Mouse (Mus musculus): ENCODE measurements around the gene Slc29a4. TPM values are rescaled to one million over a fixed set of nuclear protein-coding genes. Genes with fewer than 3 reads are reported as not detected.

The Slc29a4 gene
- polyA plus RNA-seq, 1 experiment from 2014 or later: 1.3 TPM

DNA sequence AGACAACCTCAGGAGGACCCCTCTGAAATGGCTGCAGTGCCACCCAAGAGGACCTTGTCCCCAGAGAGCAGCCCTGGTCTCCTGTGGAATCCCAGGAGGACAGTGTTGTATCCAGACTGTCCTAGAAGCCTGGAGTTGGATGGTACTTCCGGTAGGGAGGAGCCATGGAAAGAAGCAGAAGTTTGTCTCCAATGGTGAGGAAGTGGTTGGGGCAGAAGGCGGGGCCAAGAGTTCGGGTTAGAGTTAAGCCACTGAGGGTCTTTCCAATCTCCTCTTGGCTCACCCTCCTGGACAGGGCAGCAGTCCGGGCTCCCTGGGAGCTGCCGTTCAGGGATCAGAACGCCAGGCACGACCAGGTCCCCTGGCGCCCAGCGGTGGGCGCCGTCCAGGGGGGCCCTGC, 72.0 kb downstream of the Slc29a4 start:
- no peak overlapping the region for H3K27ac ChIP-seq (ENCODE audit: low read depth, low read length)
- DNase-seq (ENCODE audit: low spot score) (no peak), ATAC-seq (replicated peaks; ENCODE audit: low FRiP score) (no peak)
- H3K36me3 ChIP-seq (ENCODE audit: control insufficient read depth, insufficient read depth, low read length): peaks cover 9% of the 10 kb centered on the region
- H3K4me1 ChIP-seq (replicated peaks; ENCODE audit: control insufficient read depth, insufficient read depth, low read length): peaks cover 1% of the 10 kb centered on the region; the same call in 1 of the 2 replicates
- H3K9me3 ChIP-seq (ENCODE audit: control insufficient read depth, low read length): no peaks in the 10 kb centered on the region
- no peaks in the 10 kb centered on the region for H3K27me3 ChIP-seq (replicated peaks; ENCODE audit: control insufficient read depth, insufficient read depth, low read length)
- H3K4me3 ChIP-seq (ENCODE audit: low read depth, low read length): no peak overlapping the region
- no peak overlapping the region for H3K4me2 ChIP-seq
- H3K9ac ChIP-seq (ENCODE audit: low read depth, low read length): no peak overlapping the region
- WGBS: 63% methylated on average over 11 of the region's 11 CpGs

DNA sequence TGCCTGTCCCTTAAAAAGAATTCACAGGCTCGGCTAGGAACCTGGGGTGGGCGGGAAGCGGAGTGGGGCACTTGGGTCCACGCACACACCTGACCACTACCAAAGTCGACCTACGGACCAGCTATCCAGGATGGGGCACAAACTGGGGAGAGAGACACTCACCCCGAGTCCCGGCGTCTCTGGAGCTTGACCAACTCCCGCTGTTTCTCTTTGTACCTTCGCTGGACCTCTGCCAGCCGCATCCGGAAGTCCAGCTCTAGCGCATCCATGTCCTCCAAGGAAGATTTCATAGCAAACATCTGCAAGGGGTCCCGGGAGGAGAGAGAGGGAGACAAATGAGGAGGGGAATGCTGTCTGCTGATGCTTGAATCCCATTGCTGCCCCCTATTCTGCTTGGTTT, 72.6 kb downstream of the Slc29a4 start:
- Histone ChIP-seq H3K4me1 (replicated peaks; ENCODE audit: control insufficient read depth, insufficient read depth, low read length) (peaks cover 5% of the 10 kb centered on the region), H3K36me3 (ENCODE audit: control insufficient read depth, insufficient read depth, low read length) (peaks cover 11% of the 10 kb centered on the region), H3K27ac (ENCODE audit: low read depth, low read length) (no peak overlapping the region), H3K4me3 (ENCODE audit: low read depth, low read length) (no peak overlapping the region), H3K27me3 (replicated peaks; ENCODE audit: control insufficient read depth, insufficient read depth, low read length) (no peaks in the 10 kb centered on the region), H3K9ac (ENCODE audit: low read depth, low read length) (no peak overlapping the region), H3K9me3 (ENCODE audit: control insufficient read depth, low read length) (no peaks in the 10 kb centered on the region), H3K4me2 (no peak overlapping the region)
- DNase-seq (ENCODE audit: low spot score): no peak
- WGBS: 87% methylated on average over 15 of the region's 15 CpGs
- ATAC-seq (replicated peaks; ENCODE audit: low FRiP score): no peak

DNA sequence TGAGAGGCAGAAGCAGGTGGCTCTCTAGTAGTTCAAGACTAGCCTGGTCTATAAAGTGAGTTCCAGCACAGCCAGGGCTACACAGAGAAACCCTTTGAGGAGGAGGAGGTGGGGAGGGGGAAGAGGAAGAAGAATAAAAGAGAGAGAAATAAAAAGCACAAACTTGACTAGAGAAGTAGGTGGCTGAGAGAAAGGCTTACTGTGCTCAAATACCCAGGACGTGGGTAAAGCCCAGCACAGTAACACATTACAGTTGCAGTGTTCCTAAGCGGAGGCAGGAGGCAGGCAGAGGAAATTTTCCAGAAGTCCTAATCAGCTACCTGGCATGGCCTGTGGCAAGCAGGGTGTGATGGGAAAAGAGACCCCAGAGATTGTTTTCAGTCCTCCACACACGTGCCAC, 74.4 kb downstream of the Slc29a4 start:
- WGBS: 88% methylated on average over 3 of the region's 3 CpGs
- ATAC-seq (replicated peaks; ENCODE audit: low FRiP score) (no peak), DNase-seq (ENCODE audit: low spot score) (no peak)
- H3K9ac ChIP-seq (ENCODE audit: low read depth, low read length): no peak overlapping the region
- H3K4me3 ChIP-seq (ENCODE audit: low read depth, low read length): no peak overlapping the region
- peaks cover 16% of the 10 kb centered on the region for H3K36me3 ChIP-seq (ENCODE audit: control insufficient read depth, insufficient read depth, low read length)
- no peak overlapping the region for H3K27ac ChIP-seq (ENCODE audit: low read depth, low read length)
- H3K9me3 ChIP-seq (ENCODE audit: control insufficient read depth, low read length): no peaks in the 10 kb centered on the region
- no peaks in the 10 kb centered on the region for H3K27me3 ChIP-seq (replicated peaks; ENCODE audit: control insufficient read depth, insufficient read depth, low read length)
- no peak overlapping the region for H3K4me2 ChIP-seq
- H3K4me1 ChIP-seq (replicated peaks; ENCODE audit: control insufficient read depth, insufficient read depth, low read length): peaks cover 5% of the 10 kb centered on the region

DNA sequence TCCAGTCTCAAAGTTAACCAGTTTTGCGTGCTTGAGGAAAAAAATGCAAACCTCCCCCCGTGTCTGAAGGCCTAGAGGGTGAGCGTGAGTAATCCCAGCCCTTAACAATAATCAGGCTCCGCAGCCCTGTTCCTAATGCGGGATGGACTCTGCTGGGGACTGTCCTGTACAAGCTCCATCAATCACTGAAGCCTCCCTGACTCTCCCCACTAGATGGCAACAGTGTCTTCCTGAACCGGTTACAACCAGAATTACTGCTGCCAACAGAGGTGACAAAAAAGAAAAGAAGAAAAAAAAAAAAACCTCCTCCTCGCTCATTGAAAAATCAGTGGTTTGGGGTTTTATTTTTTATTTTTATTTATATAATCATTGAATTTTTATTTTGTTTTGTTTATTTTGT, 75.6 kb downstream of the Slc29a4 start:
- Histone ChIP-seq H3K4me2 (no peak overlapping the region), H3K36me3 (ENCODE audit: control insufficient read depth, insufficient read depth, low read length) (peaks cover 16% of the 10 kb centered on the region), H3K4me1 (replicated peaks; ENCODE audit: control insufficient read depth, insufficient read depth, low read length) (peaks cover 5% of the 10 kb centered on the region), H3K4me3 (ENCODE audit: low read depth, low read length) (no peak overlapping the region), H3K27me3 (replicated peaks; ENCODE audit: control insufficient read depth, insufficient read depth, low read length) (no peaks in the 10 kb centered on the region), H3K27ac (ENCODE audit: low read depth, low read length) (no peak overlapping the region), H3K9me3 (ENCODE audit: control insufficient read depth, low read length) (no peaks in the 10 kb centered on the region), H3K9ac (ENCODE audit: low read depth, low read length) (no peak overlapping the region)
- ATAC-seq (replicated peaks; ENCODE audit: low FRiP score) (0 out of 2 replicates have a peak, but pooled peaks have one; percentile 53), DNase-seq (ENCODE audit: low spot score) (no peak)
- WGBS: 28% methylated on average over 7 of the region's 7 CpGs

DNA sequence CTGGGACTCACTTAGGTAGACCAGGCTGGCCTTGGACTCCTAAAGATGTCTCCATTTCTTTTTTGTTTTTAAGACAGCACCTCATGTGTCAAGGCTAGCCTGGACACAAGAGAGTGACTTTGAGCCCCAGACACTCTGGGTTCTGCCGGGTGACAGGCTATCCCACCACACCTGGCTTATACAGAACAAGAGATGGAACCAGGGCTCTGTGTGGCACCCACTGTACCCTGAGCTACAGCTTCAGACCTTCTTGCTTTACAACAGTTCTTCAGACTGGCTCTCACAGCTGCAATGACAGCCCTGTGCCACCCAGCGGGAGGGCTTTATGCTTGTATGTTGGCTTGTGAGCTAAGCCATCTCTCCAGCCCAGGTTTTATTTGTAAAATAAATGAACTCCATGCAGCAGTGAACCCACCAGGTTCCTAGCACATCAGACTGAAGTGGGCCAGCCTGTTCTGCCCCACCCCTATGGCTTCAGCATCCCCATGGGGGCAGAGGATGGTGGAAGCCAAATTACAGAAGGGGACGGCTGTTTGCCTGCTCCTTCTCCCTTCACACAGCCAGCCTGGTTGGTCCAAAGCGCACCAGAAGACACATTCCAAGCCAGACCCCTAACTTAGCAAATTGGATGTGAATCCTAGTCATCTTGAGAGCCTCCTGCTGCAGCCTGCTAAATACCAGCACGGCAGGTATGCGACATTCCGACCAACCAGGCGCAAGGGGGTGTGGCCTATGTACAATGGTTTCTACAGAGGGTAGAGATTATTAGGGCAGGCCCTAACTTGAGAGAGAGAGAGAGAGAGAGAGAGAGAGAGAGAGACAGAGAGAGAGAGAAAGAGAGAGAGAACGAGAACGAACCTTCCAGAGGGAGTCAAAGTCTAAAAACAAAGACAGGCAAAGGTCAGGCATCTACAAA, 76.3 kb downstream of the Slc29a4 start:
- no peaks in the 10 kb centered on the region for H3K27me3 ChIP-seq (replicated peaks; ENCODE audit: control insufficient read depth, insufficient read depth, low read length)
- WGBS: 55% methylated on average over 10 of the region's 10 CpGs
- DNase-seq (ENCODE audit: low spot score) (no peak), ATAC-seq (replicated peaks; ENCODE audit: low FRiP score) (no peak)
- peaks cover 18% of the 10 kb centered on the region for H3K36me3 ChIP-seq (ENCODE audit: control insufficient read depth, insufficient read depth, low read length)
- H3K27ac ChIP-seq (ENCODE audit: low read depth, low read length): no peak overlapping the region
- no peaks in the 10 kb centered on the region for H3K9me3 ChIP-seq (ENCODE audit: control insufficient read depth, low read length)
- peaks cover 5% of the 10 kb centered on the region for H3K4me1 ChIP-seq (replicated peaks; ENCODE audit: control insufficient read depth, insufficient read depth, low read length)
- no peak overlapping the region for H3K9ac ChIP-seq (ENCODE audit: low read depth, low read length)
- H3K4me2 ChIP-seq: no peak overlapping the region
- no peak overlapping the region for H3K4me3 ChIP-seq (ENCODE audit: low read depth, low read length)

DNA sequence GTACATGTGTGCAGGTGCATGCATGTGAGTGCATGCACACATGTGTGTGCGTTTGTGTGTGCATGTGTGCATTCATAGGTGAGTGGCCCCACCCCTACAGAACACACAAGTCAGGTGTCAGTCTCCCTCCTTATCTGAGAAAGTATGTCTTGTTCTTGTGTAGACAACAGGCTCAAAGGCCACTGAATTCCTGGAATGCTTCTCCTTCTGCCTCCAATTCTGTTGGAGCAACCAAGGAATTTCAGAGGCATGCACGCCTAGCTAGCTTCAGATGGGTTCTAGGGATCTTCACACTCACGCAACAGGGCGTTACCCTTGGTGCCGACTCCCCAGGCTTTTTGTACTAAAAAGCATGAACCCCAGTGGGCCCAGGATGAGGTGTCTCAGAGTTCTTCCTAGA, 77.3 kb downstream of the Slc29a4 start:
- WGBS: 69% methylated on average over 5 of the region's 5 CpGs
- H3K27me3 ChIP-seq (replicated peaks; ENCODE audit: control insufficient read depth, insufficient read depth, low read length): no peaks in the 10 kb centered on the region
- H3K9ac ChIP-seq (ENCODE audit: low read depth, low read length): no peak overlapping the region
- H3K27ac ChIP-seq (ENCODE audit: low read depth, low read length): no peak overlapping the region
- H3K36me3 ChIP-seq (ENCODE audit: control insufficient read depth, insufficient read depth, low read length): peaks cover 20% of the 10 kb centered on the region
- no peak for ATAC-seq (replicated peaks; ENCODE audit: low FRiP score)
- H3K4me3 ChIP-seq (ENCODE audit: low read depth, low read length): no peak overlapping the region
- no peaks in the 10 kb centered on the region for H3K9me3 ChIP-seq (ENCODE audit: control insufficient read depth, low read length)
- no peak overlapping the region for H3K4me2 ChIP-seq
- no peak for DNase-seq (ENCODE audit: low spot score)
- peaks cover 5% of the 10 kb centered on the region for H3K4me1 ChIP-seq (replicated peaks; ENCODE audit: control insufficient read depth, insufficient read depth, low read length)

DNA sequence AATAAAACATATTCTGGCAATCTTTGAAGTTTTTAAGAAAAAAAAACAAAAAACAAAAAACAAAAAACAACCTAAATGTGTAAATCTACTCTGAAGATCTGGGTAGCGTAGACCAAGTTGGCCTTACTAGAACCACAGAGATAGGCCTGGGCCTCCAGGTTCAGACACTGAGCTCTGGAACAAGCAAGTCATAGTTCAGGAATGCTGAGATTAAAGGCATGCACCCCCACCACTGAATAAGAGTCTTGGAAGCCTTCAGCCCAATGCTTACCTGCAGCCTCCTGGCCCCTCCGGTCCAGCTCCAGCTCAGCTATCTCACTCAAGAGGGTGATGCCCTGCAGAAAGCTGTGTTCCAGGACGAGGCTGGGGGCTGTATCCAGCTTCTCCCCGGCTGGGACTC, 78.7 kb downstream of the Slc29a4 start:
- no peak overlapping the region for H3K4me2 ChIP-seq
- peaks cover 24% of the 10 kb centered on the region for H3K36me3 ChIP-seq (ENCODE audit: control insufficient read depth, insufficient read depth, low read length)
- H3K27ac ChIP-seq (ENCODE audit: low read depth, low read length): no peak overlapping the region
- DNase-seq (ENCODE audit: low spot score) (no peak), ATAC-seq (replicated peaks; ENCODE audit: low FRiP score) (no peak)
- H3K4me3 ChIP-seq (ENCODE audit: low read depth, low read length): no peak overlapping the region
- 78% methylated on average over 4 of the region's 4 CpGs for WGBS
- H3K27me3 ChIP-seq (replicated peaks; ENCODE audit: control insufficient read depth, insufficient read depth, low read length): no peaks in the 10 kb centered on the region
- H3K4me1 ChIP-seq (replicated peaks; ENCODE audit: control insufficient read depth, insufficient read depth, low read length): peaks cover 5% of the 10 kb centered on the region
- no peak overlapping the region for H3K9ac ChIP-seq (ENCODE audit: low read depth, low read length)
- H3K9me3 ChIP-seq (ENCODE audit: control insufficient read depth, low read length): no peaks in the 10 kb centered on the region

DNA sequence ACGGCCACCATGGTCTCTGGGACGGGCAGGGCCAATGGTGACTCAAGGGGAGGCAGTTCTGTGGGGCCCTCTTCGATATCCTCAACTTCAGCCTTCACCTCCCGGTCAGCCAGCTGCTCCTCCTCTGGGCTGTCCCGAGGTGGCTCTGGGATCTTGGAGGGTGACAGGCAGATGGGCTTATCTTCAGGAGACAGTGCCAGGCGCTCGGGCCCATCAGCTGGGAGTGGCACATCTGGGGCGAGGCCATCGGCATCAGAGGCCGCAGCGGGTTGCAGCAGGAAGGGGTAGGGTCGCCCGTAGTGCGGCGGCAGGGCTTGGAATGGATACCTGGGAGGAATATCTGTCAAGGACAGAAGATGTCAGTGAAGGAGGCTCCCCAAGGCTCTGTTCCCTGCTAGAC, 79.7 kb downstream of the Slc29a4 start:
- Histone ChIP-seq H3K9me3 (ENCODE audit: control insufficient read depth, low read length) (no peaks in the 10 kb centered on the region), H3K4me2 (no peak overlapping the region), H3K4me1 (replicated peaks; ENCODE audit: control insufficient read depth, insufficient read depth, low read length) (peaks cover 5% of the 10 kb centered on the region), H3K9ac (ENCODE audit: low read depth, low read length) (no peak overlapping the region), H3K27ac (ENCODE audit: low read depth, low read length) (no peak overlapping the region), H3K4me3 (ENCODE audit: low read depth, low read length) (no peak overlapping the region), H3K36me3 (ENCODE audit: control insufficient read depth, insufficient read depth, low read length) (peaks cover 24% of the 10 kb centered on the region), H3K27me3 (replicated peaks; ENCODE audit: control insufficient read depth, insufficient read depth, low read length) (no peaks in the 10 kb centered on the region)
- ATAC-seq (replicated peaks; ENCODE audit: low FRiP score) (no peak), DNase-seq (ENCODE audit: low spot score) (no peak)
- WGBS: 76% methylated on average over 15 of the region's 15 CpGs

All from liver, embryonic 11.5 days (tissue).